Comparison of ENCODE assay signal across 9 mouse cellular contexts in the genomic region with DNA sequence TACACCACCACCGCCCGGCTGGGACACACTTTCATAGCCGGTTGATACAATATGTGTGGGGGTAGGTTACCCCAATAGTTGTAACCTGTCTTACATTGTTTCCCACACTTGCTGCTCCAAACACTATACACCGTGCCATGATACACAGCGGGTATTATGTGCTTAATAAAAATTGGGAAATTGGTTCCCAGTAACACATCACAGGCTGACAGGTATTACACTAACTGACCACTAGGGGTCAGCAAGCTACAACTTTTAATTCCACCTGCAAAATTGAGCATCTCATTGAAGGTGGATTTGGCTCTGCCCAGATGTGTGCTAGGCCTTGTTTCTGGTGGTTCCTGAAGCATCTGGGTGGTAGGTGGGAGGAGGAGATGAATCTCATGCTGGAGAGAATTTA. TPM values are rescaled to one million over a fixed set of nuclear protein-coding genes. Genes with fewer than 3 reads are reported as not detected.
A peak's percentile ranks its signal among the peaks of the same experiment; 100 is the strongest.
DNase-seq lines count a peak whose midpoint lies in the region; ATAC-seq and TF ChIP-seq lines count a peak whose summit lies in the region.
"Had no signal": no experiment of that assay in that cellular context is flagged by ENCODE, and none has a peak within 500 bp of the region (broad histone marks: within the 10 kb centered on the region; RNA-seq: fewer than 3 reads in every experiment).

No protein-coding gene starts in this region.

- TF ChIP-seq CTCF in kidney, postnatal 0 days (IDR thresholded peaks at IDR 0.05; ENCODE audit: low read depth), result peak; percentile 89

- H3K27ac ChIP-seq in kidney, postnatal 0 days, result no peak overlapping the region
- no peak overlapping the region for H3K27ac ChIP-seq in ES-E14 (ENCODE audit: insufficient read depth, low read depth, low read length, poor library complexity, severe bottlenecking)
- H3K27ac ChIP-seq in neural tube, embryonic 11.5 days (ENCODE audit: low read depth, low read length), result no peak overlapping the region
- H3K27ac ChIP-seq: embryonic facial prominence, embryonic 12.5 days had no signal

- 54% methylated on average over 5 of the region's 5 CpGs for WGBS in kidney, postnatal 0 days
- 59% methylated on average over 5 of the region's 5 CpGs for WGBS in neural tube, embryonic 11.5 days

- H3K4me2 ChIP-seq in kidney, postnatal 0 days (ENCODE audit: low read length), result no peak overlapping the region
- H3K4me2 ChIP-seq in neural tube, embryonic 11.5 days (ENCODE audit: low read depth), result no peak overlapping the region
- H3K4me2 ChIP-seq: embryonic facial prominence, embryonic 12.5 days had no signal

- H3K4me1 ChIP-seq in kidney, postnatal 0 days (replicated peaks; ENCODE audit: insufficient read depth, low read length), result no peaks in the 10 kb centered on the region
- H3K4me1 ChIP-seq in ES-E14 (ENCODE audit: control insufficient read depth in 2 of 2, insufficient read depth in 2 of 2, low read length in 2 of 2, poor library complexity in 1 of 2), result peaks cover 2 to 4% of the 10 kb centered on the region in 2 experiments; a peak in 3 of 4 replicates
- no peaks in the 10 kb centered on the region for H3K4me1 ChIP-seq in neural tube, embryonic 11.5 days (ENCODE audit: control insufficient read depth, insufficient read depth, low read length)
- H3K4me1 ChIP-seq: embryonic facial prominence, embryonic 12.5 days had no signal

- 0 out of 2 replicates have a peak, but pooled peaks have one; percentile 8 for ATAC-seq in kidney, postnatal 0 days (replicated peaks; ENCODE audit: low FRiP score, low read depth)
- ATAC-seq in granulocyte monocyte progenitor cell, adult 5-6 weeks (replicated peaks; ENCODE audit: poor library complexity, severe bottlenecking), result peak; percentile 69
- peak; percentile 54; the same call in 1 of the 2 replicates for ATAC-seq in neural tube, embryonic 11.5 days (ENCODE audit: insufficient read depth, low FRiP score, low TSS enrichment)

- in situ Hi-C loops in ES-E14 (cut with MboI; ENCODE audit: low sequenced_read_pairs in 2 of 2, unreplicated experiment in 2 of 2), result no loop called here

- no peaks in the 10 kb centered on the region; the same call in 1 of the 2 replicates for H3K27me3 ChIP-seq in kidney, postnatal 0 days (ENCODE audit: insufficient read depth, low read length)
- no peaks in the 10 kb centered on the region for H3K27me3 ChIP-seq in neural tube, embryonic 11.5 days (ENCODE audit: control insufficient read depth, insufficient read depth, low read length)
- H3K27me3 ChIP-seq: embryonic facial prominence, embryonic 12.5 days had no signal

- H3K36me3 ChIP-seq in kidney, postnatal 0 days (ENCODE audit: insufficient read depth, low read length), result no peaks in the 10 kb centered on the region
- no peaks in the 10 kb centered on the region for H3K36me3 ChIP-seq in ES-E14 (ENCODE audit: control insufficient read depth, insufficient read depth, low read length, poor library complexity, severe bottlenecking)
- H3K36me3 ChIP-seq in neural tube, embryonic 11.5 days (ENCODE audit: control insufficient read depth, insufficient read depth, low read length), result no peaks in the 10 kb centered on the region
- H3K36me3 ChIP-seq: embryonic facial prominence, embryonic 12.5 days had no signal

- DNase-seq in kidney, postnatal 0 days (ENCODE audit: low spot score), result peak; percentile 87
- no peak for DNase-seq in kidney, adult 11 months
- peak; percentile 48 for DNase-seq in ES-E14 (ENCODE audit: low read depth, low spot score)
- peak; percentile 46 to 66 for DNase-seq in cerebellum, postnatal 10 days
- peak; percentile 19 for DNase-seq in layer of hippocampus, adult 9-11 months
- peak; percentile 67 for DNase-seq in neural tube, embryonic 11.5 days (ENCODE audit: low spot score)
- no peak for DNase-seq in adrenal gland, postnatal 25 days

- H3K9me3 ChIP-seq in kidney, postnatal 0 days (replicated peaks; ENCODE audit: low read length), result no peaks in the 10 kb centered on the region
- no peaks in the 10 kb centered on the region for H3K9me3 ChIP-seq in ES-E14 (ENCODE audit: control insufficient read depth, insufficient read depth, low read depth, low read length)
- no peaks in the 10 kb centered on the region for H3K9me3 ChIP-seq in neural tube, embryonic 11.5 days (ENCODE audit: control insufficient read depth, low read length)
- H3K9me3 ChIP-seq: embryonic facial prominence, embryonic 12.5 days had no signal

- H3K4me3 ChIP-seq in kidney, postnatal 0 days (replicated peaks; ENCODE audit: low read depth, low read length), result no peak overlapping the region
- H3K4me3 ChIP-seq in ES-E14 (ENCODE audit: insufficient read depth in 1 of 2, low read depth in 1 of 2, low read length in 2 of 2, poor library complexity in 1 of 2, severe bottlenecking in 1 of 2), result no peak overlapping the region
- no peak overlapping the region for H3K4me3 ChIP-seq in neural tube, embryonic 11.5 days (ENCODE audit: low read depth, low read length)
- H3K4me3 ChIP-seq: embryonic facial prominence, embryonic 12.5 days had no signal

- H3K9ac ChIP-seq in kidney, postnatal 0 days (ENCODE audit: low read depth, low read length), result no peak overlapping the region
- H3K9ac ChIP-seq in ES-E14 (ENCODE audit: insufficient read depth, low read depth, low read length, poor library complexity, severe bottlenecking), result no peak overlapping the region
- no peak overlapping the region for H3K9ac ChIP-seq in neural tube, embryonic 11.5 days (ENCODE audit: low read length)
- H3K9ac ChIP-seq: embryonic facial prominence, embryonic 12.5 days had no signal

TF ChIP-seq in ES-E14, 5 proteins besides CTCF, POLR2A, EP300 and RAD21:
- TF ChIP-seq CHD2 (IDR thresholded peaks at IDR 0.05; ENCODE audit: low read depth, low read length) (no peak), MAFK (IDR thresholded peaks at IDR 0.05; ENCODE audit: insufficient read depth, low read depth, low read length) (no peak), ZC3H11A (IDR thresholded peaks at IDR 0.05; ENCODE audit: borderline replicate concordance, low read depth, low read length) (peak; percentile 93; the same call in 1 of the 2 replicates)
TF ChIP-seq in ES-E14: peak in this region for 1.

RNA-seq across cellular contexts. Expression of gene Tor1aip1, which starts 49.5 kb away (rescaled TPM):
- polyA plus RNA-seq in kidney, postnatal 0 days (2015; fragmentation: Nextera tagmentation; extraction: Ambion mirVana), result 54.7 and 55.2 TPM in 2 replicates
- 27.9 and 28.5 TPM in 2 replicates for total RNA-seq in ES-E14 (2012; rRNA removed)
- 68.5 and 73.8 TPM in 2 replicates for total RNA-seq in granulocyte monocyte progenitor cell, adult 5-6 weeks (2014; fragmentation: Nextera tagmentation)
- 30.2 and 36.9 TPM in 2 replicates for total RNA-seq in granulocyte monocyte progenitor cell, adult 5-6 weeks (2017)
- 32.6 and 40.6 TPM in 2 replicates for polyA plus RNA-seq in neural tube, embryonic 11.5 days (2014; fragmentation: Nextera tagmentation; extraction: Ambion mirVana)
- total RNA-seq in adrenal gland, postnatal 25 days (2021), result 116 and 125 TPM in 2 replicates

RNA-seq across cellular contexts. Expression of gene Tor1aip2, which starts 50.6 kb away (rescaled TPM):
- polyA plus RNA-seq in kidney, postnatal 0 days (2015; fragmentation: Nextera tagmentation; extraction: Ambion mirVana), result 89.4 and 92.5 TPM in 2 replicates
- total RNA-seq in ES-E14 (2012; rRNA removed), result 94.3 and 107 TPM in 2 replicates
- total RNA-seq in granulocyte monocyte progenitor cell, adult 5-6 weeks (2014; fragmentation: Nextera tagmentation), result 51.8 and 69.8 TPM in 2 replicates
- total RNA-seq in granulocyte monocyte progenitor cell, adult 5-6 weeks (2017), result 50.8 and 52.6 TPM in 2 replicates
- polyA plus RNA-seq in neural tube, embryonic 11.5 days (2014; fragmentation: Nextera tagmentation; extraction: Ambion mirVana), result 116 and 125 TPM in 2 replicates
- 144 and 148 TPM in 2 replicates for total RNA-seq in adrenal gland, postnatal 25 days (2021)

Comparison
In these comparisons a context has a peak if more than half of its experiments do, and no peak if none do; other contexts are left out.
1. DNase-seq: peak in kidney, postnatal 0 days (single experiment), ES-E14 (single experiment), cerebellum, postnatal 10 days (2 of 2), layer of hippocampus, adult 9-11 months (single experiment) and neural tube, embryonic 11.5 days (single experiment); none in kidney, adult 11 months (single experiment) and adrenal gland, postnatal 25 days (single experiment).
2. ATAC-seq: peak in every context shown above with its lines; median percentile 69 in granulocyte monocyte progenitor cell, adult 5-6 weeks; 54 in neural tube, embryonic 11.5 days; 8 in kidney, postnatal 0 days.